Mouse (Mus musculus): Measurements from ENCODE around the gene Timm50.

The Timm50 gene

GRCm38 (mm10) chr7:28311926-28312543, at the start of gene Timm50:
Gene Timm50 (minus strand): TSS chr7:28312072.
- in situ Hi-C loops (cut with MboI, MseI), result loop anchor here (10.0 kb wide), 1 partner anchor 837 kb away; the partner anchor contains the start of gene Sertad3

DNA sequence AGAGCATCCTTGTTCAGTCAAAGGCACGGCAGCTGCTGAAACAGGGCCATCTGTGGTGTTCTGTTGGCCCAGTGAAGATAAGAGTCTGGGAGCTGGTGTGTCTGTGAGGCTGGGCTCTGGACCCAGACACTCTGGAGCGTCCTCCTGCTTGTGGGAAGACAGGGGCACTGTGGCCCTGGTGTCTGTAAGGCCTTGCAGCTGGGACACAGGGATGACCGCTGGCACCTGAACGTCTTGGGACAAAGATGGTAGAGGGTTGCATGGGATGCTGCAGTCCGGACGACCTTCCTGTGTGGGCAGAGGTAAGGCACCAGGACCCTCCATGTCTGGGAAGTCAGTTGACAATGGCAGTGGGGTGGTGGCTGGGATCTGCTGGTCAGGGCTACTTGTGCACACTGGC, 48.4 kb upstream of the Timm50 start:
- in situ Hi-C loops (cut with MboI, MseI), result no loop called here

DNA sequence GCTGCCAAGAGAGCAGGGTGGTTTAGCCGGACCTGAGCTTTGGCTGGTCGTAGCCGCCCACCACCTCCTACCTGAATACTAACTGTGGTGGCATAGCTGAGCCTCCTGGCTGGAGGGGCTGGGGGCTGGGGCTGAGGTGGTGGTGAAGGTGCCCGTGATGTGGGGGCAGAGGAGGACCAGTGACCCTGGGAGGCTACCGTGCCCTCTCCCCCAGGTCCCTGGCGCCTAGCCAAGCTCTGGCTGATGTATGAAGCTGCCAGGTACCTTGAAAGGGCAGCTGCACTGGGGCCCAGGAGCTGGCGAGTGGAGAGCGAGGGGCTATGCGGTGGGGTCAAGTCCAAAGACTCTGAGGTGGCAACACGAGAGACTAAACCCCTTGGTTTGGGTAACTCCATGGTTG, 48.0 kb upstream of the Timm50 start:
- in situ Hi-C loops (cut with MboI, MseI), result no loop called here

- in situ Hi-C loops (cut with MboI, MseI), result no loop called here
Observed at GRCm38 (mm10) chr7:28358431-28358830, 46.6 kb upstream of the Timm50 start.

GRCm38 (mm10) chr7:28357984-28358383, 46.1 kb upstream of the Timm50 start:
- in situ Hi-C loops (cut with MboI, MseI), result no loop called here

- in situ Hi-C loops (cut with MboI, MseI), result no loop called here
Observed at GRCm38 (mm10) chr7:28356981-28357380, 45.1 kb upstream of the Timm50 start.

DNA sequence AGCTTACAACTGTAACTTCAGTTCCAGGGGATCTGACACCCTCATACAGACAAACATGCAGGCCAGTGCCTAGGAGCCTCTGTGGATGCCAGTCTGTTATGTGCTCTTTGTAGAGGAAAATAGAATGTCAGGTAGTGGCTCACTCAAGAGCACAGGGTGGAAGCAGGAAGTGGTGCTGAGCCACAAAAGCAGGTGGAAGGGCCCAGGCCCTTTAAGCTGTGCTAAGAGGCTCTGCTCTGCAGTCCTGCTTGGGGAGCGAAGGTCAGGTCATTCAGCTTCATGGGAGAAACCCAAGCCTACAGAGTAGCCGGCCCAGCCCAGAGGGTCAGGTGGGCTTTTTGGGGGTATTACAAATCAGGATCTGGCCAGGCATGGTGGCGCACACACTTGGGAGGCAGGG, 43.3 kb upstream of the Timm50 start:
- in situ Hi-C loops (cut with MboI, MseI), result no loop called here

GRCm38 (mm10) chr7:28354596-28354995, 42.7 kb upstream of the Timm50 start:
- in situ Hi-C loops (cut with MboI, MseI), result no loop called here

- in situ Hi-C loops (cut with MboI, MseI), result no loop called here
Observed at GRCm38 (mm10) chr7:28354113-28354581, 42.3 kb upstream of the Timm50 start.

DNA sequence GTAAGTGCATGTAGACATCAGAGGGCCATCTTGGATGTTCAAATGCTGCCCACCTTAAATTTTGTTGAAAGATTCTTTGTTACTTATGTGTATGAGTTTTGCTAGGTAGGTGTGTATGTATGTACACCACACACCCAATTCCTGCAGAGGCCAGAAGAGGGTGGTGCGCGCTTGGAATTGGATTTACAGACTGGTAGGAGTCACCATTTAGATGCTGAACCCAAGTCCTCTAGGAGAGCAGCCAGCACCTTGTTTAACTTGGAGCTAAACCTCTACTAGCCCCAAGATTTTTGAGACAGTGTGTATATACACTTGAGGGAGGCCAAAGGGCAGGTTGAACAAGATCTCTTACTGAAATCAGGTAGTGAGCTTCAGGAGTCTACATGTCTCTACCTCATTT, 41.4 kb upstream of the Timm50 start:
- in situ Hi-C loops (cut with MboI, MseI), result no loop called here

GRCm38 (mm10) chr7:28351676-28352191, 39.9 kb upstream of the Timm50 start:
- in situ Hi-C loops (cut with MboI, MseI), result no loop called here

DNA sequence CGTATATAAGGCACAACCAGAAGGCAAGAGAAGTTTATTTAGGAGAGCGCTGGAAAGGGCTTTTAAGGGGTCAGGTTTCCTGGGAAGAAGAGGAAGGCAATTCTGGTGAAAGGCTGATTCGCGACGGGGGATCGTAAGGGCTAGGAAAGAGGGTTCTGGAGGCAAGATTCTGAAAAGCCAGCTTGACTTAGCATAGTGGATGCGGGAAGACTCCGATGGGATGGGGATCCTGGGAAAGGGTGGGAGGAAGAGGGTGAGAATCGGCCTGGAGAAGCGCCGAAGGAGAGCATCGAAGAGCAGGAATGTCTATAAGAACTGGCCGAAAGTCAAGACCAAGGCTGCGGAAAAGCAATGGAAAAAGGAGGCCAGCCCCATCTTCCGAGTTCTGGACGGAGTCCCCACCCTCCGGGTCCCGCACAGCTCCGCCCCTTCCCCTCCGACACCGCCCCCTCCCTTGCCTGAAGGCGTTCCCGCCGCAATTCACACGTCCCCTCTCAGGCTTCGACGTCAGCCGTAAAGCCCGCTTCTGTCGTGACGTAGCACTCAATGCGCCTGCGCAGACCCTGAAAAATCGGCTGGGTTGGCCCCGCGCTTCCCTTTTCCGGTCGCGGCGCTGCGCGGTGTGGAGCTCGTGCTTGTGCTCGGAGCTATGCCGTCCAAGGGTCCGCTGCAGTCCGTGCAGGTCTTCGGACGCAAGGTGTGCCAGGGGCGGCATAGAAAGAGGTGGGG, 38.4 kb upstream of the Timm50 start, which contains the start of gene Rps16:
TSS of gene Rps16 (plus strand) at position 498 of the 729 bp plus-strand sequence.
- in situ Hi-C loops (cut with MboI, MseI), result no loop called here

GRCm38 (mm10) chr7:28348601-28349000, 36.7 kb upstream of the Timm50 start:
- in situ Hi-C loops (cut with MboI, MseI), result no loop called here

DNA sequence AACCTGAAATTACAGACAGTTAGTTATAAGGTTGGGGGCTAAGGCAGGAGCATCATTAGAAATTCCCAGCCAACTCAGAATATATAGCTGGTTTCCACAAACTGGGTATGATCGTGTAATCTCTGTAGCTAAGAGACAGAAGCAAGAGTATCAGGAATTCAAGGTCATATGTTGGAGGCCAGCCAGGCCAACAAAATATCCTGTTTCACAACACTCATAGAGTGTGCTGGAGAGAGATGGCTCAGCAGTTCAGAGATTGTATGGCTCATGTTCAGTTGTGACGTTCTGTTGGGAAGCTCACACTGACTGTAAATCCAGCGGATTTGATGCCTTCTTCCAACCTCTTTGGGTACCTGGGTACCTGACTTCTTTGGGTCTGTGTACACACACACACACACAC, 35.9 kb upstream of the Timm50 start:
- in situ Hi-C loops (cut with MboI, MseI), result no loop called here

GRCm38 (mm10) chr7:28344637-28345036, 32.8 kb upstream of the Timm50 start:
- in situ Hi-C loops (cut with MboI, MseI), result no loop called here

DNA sequence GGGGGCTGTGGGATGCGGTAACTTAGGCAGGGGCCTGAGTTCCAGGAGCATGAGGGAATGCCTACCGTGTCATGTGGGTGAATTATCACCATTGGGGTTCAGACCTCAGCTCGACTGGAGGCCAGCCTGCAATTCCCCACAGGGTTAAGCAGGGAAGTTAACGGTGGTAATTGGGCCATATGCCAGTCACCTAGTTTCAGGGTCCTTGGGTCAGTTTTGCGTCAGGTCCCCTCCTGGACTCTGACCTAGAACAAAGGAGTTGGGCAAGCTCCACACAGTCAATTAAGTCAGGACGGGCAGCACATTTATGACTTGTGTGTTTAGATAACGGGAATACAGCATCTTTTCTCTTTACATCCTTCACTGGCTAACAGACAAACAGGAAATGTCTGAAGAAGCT, 29.5 kb upstream of the Timm50 start:
- in situ Hi-C loops (cut with MboI, MseI), result no loop called here

GRCm38 (mm10) chr7:28339213-28339917, 27.5 kb upstream of the Timm50 start:
- in situ Hi-C loops (cut with MboI, MseI), result no loop called here

- in situ Hi-C loops (cut with MboI, MseI), result no loop called here
Observed at GRCm38 (mm10) chr7:28338108-28338998, 26.5 kb upstream of the Timm50 start, which contains the start of gene Supt5. Gene Supt5 (minus strand): TSS chr7:28338746.

DNA sequence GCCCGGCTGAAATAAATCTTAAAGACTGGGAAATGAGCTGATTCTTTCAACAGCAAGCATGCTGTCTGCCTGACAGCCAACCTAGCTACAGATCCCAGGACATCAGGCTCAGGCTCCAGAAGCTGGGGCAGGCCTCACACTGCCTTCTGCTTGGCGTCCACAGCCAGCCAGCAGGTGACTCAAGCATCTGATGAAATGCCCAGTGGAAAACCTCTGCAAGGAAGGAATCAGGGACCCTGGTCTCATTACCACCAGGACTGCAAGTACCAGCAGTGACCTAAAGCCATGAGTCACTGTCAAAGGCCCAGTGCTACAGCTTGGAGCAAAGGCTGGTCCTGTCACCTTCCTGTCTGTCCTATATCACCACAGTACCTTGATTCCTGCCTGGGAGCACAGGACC, 23.6 kb upstream of the Timm50 start:
- in situ Hi-C loops (cut with MboI, MseI), result no loop called here

DNA sequence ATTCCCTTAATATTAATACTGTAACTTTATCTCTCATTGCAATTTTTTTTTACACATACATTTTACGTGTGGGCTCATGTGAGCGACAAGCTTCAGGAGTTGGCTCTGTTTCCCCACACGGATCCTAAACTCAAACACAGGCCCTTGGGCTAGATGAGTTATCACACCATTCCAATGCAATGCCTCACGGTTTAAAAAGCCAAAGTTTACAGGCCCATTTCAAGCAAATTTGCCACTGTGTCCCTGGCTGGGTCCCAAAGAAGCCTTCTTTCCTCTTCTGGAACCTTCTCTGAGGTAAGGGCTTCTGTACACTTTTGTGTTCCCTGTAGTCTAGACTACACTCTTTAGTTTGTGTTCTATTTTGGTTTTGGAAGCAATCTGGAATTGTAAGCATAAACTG, 22.7 kb upstream of the Timm50 start:
- in situ Hi-C loops (cut with MboI, MseI), result no loop called here

GRCm38 (mm10) chr7:28328260-28328659, 16.4 kb upstream of the Timm50 start:
- in situ Hi-C loops (cut with MboI, MseI), result no loop called here

Measured in T-helper 2 cell (primary cell).